ENCODE assay signal across 20 mouse cellular contexts in genomic region chr1:88969016-88969415, GRCm38 (mm10).
"Had no signal": no experiment of that assay in that cellular context is flagged by ENCODE, and none has a peak within 500 bp of the region (broad histone marks: within the 10 kb centered on the region; RNA-seq: fewer than 3 reads in every experiment).

No protein-coding gene starts in this region.

- H3K36me3 ChIP-seq: liver, embryonic 15.5 days; lung, embryonic 15.5 days; midbrain, embryonic 13.5 days; midbrain, embryonic 15.5 days; neural tube, embryonic 13.5 days; neural tube, embryonic 15.5 days had no signal

- H3K9me3 ChIP-seq: liver, embryonic 15.5 days; lung, embryonic 15.5 days; midbrain, embryonic 13.5 days; midbrain, embryonic 15.5 days; neural tube, embryonic 13.5 days; neural tube, embryonic 15.5 days had no signal

- H3K27ac ChIP-seq: liver, embryonic 15.5 days; lung, embryonic 15.5 days; macrophage; midbrain, embryonic 13.5 days; midbrain, embryonic 15.5 days; neural tube, embryonic 13.5 days; neural tube, embryonic 15.5 days had no signal

- H3K27me3 ChIP-seq: liver, embryonic 15.5 days; lung, embryonic 15.5 days; megakaryocyte, embryonic 14.5 days; midbrain, embryonic 13.5 days; midbrain, embryonic 15.5 days; neural tube, embryonic 13.5 days; neural tube, embryonic 15.5 days had no signal

- ATAC-seq: liver, postnatal 0 days; lung, postnatal 0 days; midbrain, embryonic 13.5 days; midbrain, embryonic 15.5 days had no signal

- H3K4me1 ChIP-seq: liver, embryonic 15.5 days; lung, embryonic 15.5 days; megakaryocyte, embryonic 14.5 days; midbrain, embryonic 13.5 days; midbrain, embryonic 15.5 days; neural tube, embryonic 13.5 days; neural tube, embryonic 15.5 days had no signal

- H3K4me2 ChIP-seq: liver, embryonic 15.5 days; lung, embryonic 15.5 days; midbrain, embryonic 11.5 days; midbrain, embryonic 13.5 days; midbrain, embryonic 15.5 days; neural tube, embryonic 13.5 days; neural tube, embryonic 15.5 days had no signal

- H3K4me3 ChIP-seq: liver, embryonic 15.5 days; lung, embryonic 15.5 days; megakaryocyte, embryonic 14.5 days; midbrain, embryonic 13.5 days; midbrain, embryonic 15.5 days; neural tube, embryonic 13.5 days; neural tube, embryonic 15.5 days had no signal

- H3K9ac ChIP-seq: liver, embryonic 15.5 days; liver, postnatal 0 days; lung, embryonic 15.5 days; midbrain, embryonic 13.5 days; midbrain, embryonic 15.5 days; neural tube, embryonic 13.5 days; neural tube, embryonic 15.5 days had no signal

- DNase-seq: liver, postnatal 0 days; lung, adult 2 months; lung, postnatal 14 days; lung, postnatal 36 days; right cerebral cortex, postnatal 25 days; right cerebral cortex, postnatal 4 days; spleen, adult 18-20 months; thymus, adult 18-20 months; thymus, postnatal 14 days; thymus, postnatal 36 days had no signal
